Mouse (Mus musculus) liver, postnatal 0 days (tissue): Measurements from ENCODE around the gene Mllt11. TPM values are rescaled to one million over a fixed set of nuclear protein-coding genes. Genes with fewer than 3 reads are reported as not detected.

Experiments used
- ATAC-seq: fragments of 200-750 bp; cut with Nextera tagmentation; 2 replicates; pipeline ENCODE4 v1.8.0; 2017; ENCODE audit warnings: mild to moderate bottlenecking, moderate library complexity
- DNase-seq: peaks from one replicate; pipeline ENCODE4 v3.0.0-alpha.2; 2016
- H3K27ac ChIP-seq: fragments of 300-500 bp; sonication (generic); 2 replicates; pipeline ENCODE4 v1.5.1; 2014; ENCODE audit warnings: antibody characterized with exemption, moderate library complexity, mild to moderate bottlenecking, low read depth
- H3K27me3 ChIP-seq: fragments of 300-500 bp; sonication (generic); 2 replicates; pipeline ENCODE4 v1.6.1; 2014; ENCODE audit warnings: low read length, control low read depth, mixed read lengths; ENCODE audit not compliant: insufficient read depth
- H3K36me3 ChIP-seq: fragments of 300-500 bp; sonication (generic); replicated peaks from 2 replicates; pipeline ENCODE4 v1.6.1; 2014; ENCODE audit warnings: mild to moderate bottlenecking, control low read depth, low read length, moderate library complexity, mixed read lengths; ENCODE audit not compliant: insufficient read depth
- H3K4me1 ChIP-seq: fragments of 300-500 bp; sonication (generic); 2 replicates; pipeline ENCODE4 v1.6.1; 2014; ENCODE audit warnings: antibody characterized with exemption, mild to moderate bottlenecking, control low read depth; ENCODE audit not compliant: insufficient read depth
- H3K4me2 ChIP-seq: fragments of 300-500 bp; sonication (generic); 2 replicates; pipeline ENCODE4 v1.6.1; 2014; ENCODE audit warnings: low read depth, mild to moderate bottlenecking, low read length, moderate library complexity, mixed read lengths
- H3K4me3 ChIP-seq: fragments of 300-500 bp; sonication (generic); 2 replicates; pipeline ENCODE4 v1.5.1; 2014; ENCODE audit warnings: low read depth, low read length
- H3K9ac ChIP-seq: fragments of 300-500 bp; sonication (generic); replicated peaks from 2 replicates; pipeline ENCODE4 v1.6.1; 2014; ENCODE audit warnings: mild to moderate bottlenecking, moderate library complexity
- H3K9me3 ChIP-seq: fragments of 300-500 bp; sonication (generic); 2 replicates; pipeline ENCODE4 v1.6.1; 2016; ENCODE audit warnings: mild to moderate bottlenecking, control low read depth, low read length, mixed read lengths
- CTCF ChIP-seq: sonication (generic); IDR thresholded peaks from 2 replicates; pipeline ENCODE4 v1.5.1; 2016; ENCODE audit warnings: antibody characterized with exemption, low read depth
- EP300 ChIP-seq: IDR thresholded peaks from 2 replicates; pipeline ENCODE4 v1.6.1; 2016; ENCODE audit warnings: antibody characterized with exemption, low read depth, mild to moderate bottlenecking
- whole genome bisulfite sequencing: fragments of 180-500 bp; shearing (Covaris S2); extraction: QIAGEN DNeasy Blood & Tissue Kit; methylation state at CpG from one replicate; pipeline ENCODE4 v1.1.7; 2014; ENCODE audit not compliant: insufficient replicate concordance; 5-methylcytosine and 5-hydroxymethylcytosine counted together
- polyA plus RNA-seq: library from polyadenylated mRNA; unstranded; fragments of >200 nt; fragmentation: Nextera tagmentation; extraction: Ambion mirVana; gene quantifications from 2 replicates; pipeline ENCODE4 v1.2.1, GENCODE M21; 2015

The Mllt11 gene
- polyA plus RNA-seq, 1 experiment from 2014 or later = 2.0 TPM

- Histone ChIP-seq H3K9ac (peak overlapping the region; percentile 11; the same call in 1 of the 2 replicates), H3K4me2 (peak overlapping the region; percentile 68), H3K36me3 (no peaks in the 10 kb centered on the region), H3K4me1 (peaks cover 12% of the 10 kb centered on the region), H3K27me3 (peaks cover 46% of the 10 kb centered on the region), H3K9me3 (no peaks in the 10 kb centered on the region), H3K4me3 (peak overlapping the region; percentile 45), H3K27ac (no peak overlapping the region)
- 24% methylated on average over 64 of the region's 84 CpGs for WGBS
- TF ChIP-seq EP300 = no peak
- no peak for TF ChIP-seq CTCF
- DNase-seq (no peak), ATAC-seq (peak; percentile 22; the same call in 1 of the 2 replicates)
These were observed 59.3 kb downstream of the Mllt11 start for GRCm38 (mm10) chr3:95172526-95173255.

DNA sequence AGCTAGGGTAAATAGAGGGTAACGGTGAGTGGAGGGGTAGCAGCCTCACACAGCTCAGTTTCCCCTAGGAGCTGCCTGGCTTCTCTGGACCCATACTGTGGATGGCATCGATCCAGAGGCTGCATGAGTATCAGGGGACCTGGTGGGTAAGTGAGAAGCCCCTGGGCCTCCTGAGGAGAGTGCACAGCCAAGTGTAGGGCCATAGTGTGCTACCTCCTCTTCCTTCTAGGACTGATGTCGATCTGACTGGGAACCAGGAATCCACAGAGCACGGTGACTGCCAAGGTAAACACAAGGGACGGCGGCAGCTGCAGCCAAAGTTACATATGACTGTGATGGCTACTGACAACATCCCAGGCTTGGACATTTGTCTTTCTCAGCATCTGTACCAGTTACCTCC lies 60.9 kb downstream of the Mllt11 start:
- no peak for DNase-seq
- TF ChIP-seq CTCF (no peak), EP300 (no peak)
- Histone ChIP-seq H3K9ac (no peak overlapping the region), H3K4me3 (no peak overlapping the region), H3K27me3 (peaks cover 46% of the 10 kb centered on the region), H3K36me3 (no peaks in the 10 kb centered on the region), H3K27ac (no peak overlapping the region), H3K4me2 (no peak overlapping the region), H3K4me1 (peaks cover 12% of the 10 kb centered on the region), H3K9me3 (no peaks in the 10 kb centered on the region)
- ATAC-seq = peak; percentile 33; the same call in 1 of the 2 replicates
- WGBS = 67% methylated on average over 6 of the region's 6 CpGs

- H3K9ac ChIP-seq = no peak overlapping the region
- peaks cover 46% of the 10 kb centered on the region for H3K27me3 ChIP-seq
- no peak overlapping the region for H3K4me2 ChIP-seq
- no peaks in the 10 kb centered on the region for H3K36me3 ChIP-seq
- no peak overlapping the region for H3K4me3 ChIP-seq
- no peak for DNase-seq
- no peak overlapping the region for H3K27ac ChIP-seq
- H3K4me1 ChIP-seq = peaks cover 12% of the 10 kb centered on the region
- ATAC-seq = no peak
- WGBS = 84% methylated on average over 10 of the region's 10 CpGs
- H3K9me3 ChIP-seq = no peaks in the 10 kb centered on the region
- TF ChIP-seq CTCF (no peak), EP300 (no peak)
These were observed 62.0 kb downstream of the Mllt11 start for GRCm38 (mm10) chr3:95169996-95170395.

Other genes with a start within 250 kb of the Mllt11 start
- gene Zfp687, start 216.7 kb downstream of the Mllt11 start, polyA plus RNA-seq = 3.7 and 5.3 TPM in 2 replicates
- gene Psmd4, start 189.6 kb downstream of the Mllt11 start, polyA plus RNA-seq = 142 and 143 TPM in 2 replicates
- 6.4 and 7.1 TPM in 2 replicates for gene Pip5k1a, start 125.2 kb downstream of the Mllt11 start, polyA plus RNA-seq
- 27.4 and 27.9 TPM in 2 replicates for gene Vps72, start 121.1 kb downstream of the Mllt11 start, polyA plus RNA-seq
- gene Tmod4, start 107.7 kb downstream of the Mllt11 start, polyA plus RNA-seq = 0.19 and 1.5 TPM in 2 replicates
- gene Scnm1, start 98.2 kb downstream of the Mllt11 start, polyA plus RNA-seq = 19.3 and 23.7 TPM in 2 replicates
- 6.7 and 7.0 TPM in 2 replicates for gene Lysmd1, start 98.1 kb downstream of the Mllt11 start, polyA plus RNA-seq
- gene Tnfaip8l2, start 89.8 kb downstream of the Mllt11 start, polyA plus RNA-seq = 13.0 and 13.1 TPM in 2 replicates
- gene Sema6c, start 71.7 kb downstream of the Mllt11 start, polyA plus RNA-seq = 0.28 and 0.71 TPM in 2 replicates
- gene Gabpb2, start 14.3 kb downstream of the Mllt11 start, polyA plus RNA-seq = 2.5 and 3.9 TPM in 2 replicates
- 31.7 and 32.3 TPM in 2 replicates for gene Cdc42se1, start 3.4 kb downstream of the Mllt11 start, polyA plus RNA-seq
- 0.08 TPM in 1 of 2 replicates, not detected in the other for gene Gm128, start 9.4 kb upstream of the Mllt11 start, polyA plus RNA-seq
- not detected in 2 replicates for gene Bnipl, start 19.0 kb upstream of the Mllt11 start, polyA plus RNA-seq
- gene Mindy1, start 49.2 kb upstream of the Mllt11 start, polyA plus RNA-seq = 41.4 and 42.8 TPM in 2 replicates
- gene Prune1, start 49.9 kb upstream of the Mllt11 start, polyA plus RNA-seq = 10.6 and 10.7 TPM in 2 replicates
- gene Anxa9, start 75.0 kb upstream of the Mllt11 start, polyA plus RNA-seq = 1.2 TPM in 2 replicates
- gene Cers2, start 82.6 kb upstream of the Mllt11 start, polyA plus RNA-seq = 124 and 125 TPM in 2 replicates
- gene Setdb1, start 125.0 kb upstream of the Mllt11 start, polyA plus RNA-seq = 6.3 and 6.6 TPM in 2 replicates
- gene 4930558C23Rik, start 170.7 kb upstream of the Mllt11 start, polyA plus RNA-seq = not detected in 2 replicates
- gene Arnt, start 202.2 kb upstream of the Mllt11 start, polyA plus RNA-seq = 7.9 and 9.4 TPM in 2 replicates